Mouse (Mus musculus) cerebral cortex, adult 2 months (tissue): Measurements from ENCODE around the gene Prkce.

Source experiments
- WGBS: fragments of 180-500 bp; shearing (Covaris S2); methylation state at CpG from one replicate; pipeline ENCODE4 v1.1.7; 2018; 5-methylcytosine and 5-hydroxymethylcytosine counted together

Prkce gene

DNA sequence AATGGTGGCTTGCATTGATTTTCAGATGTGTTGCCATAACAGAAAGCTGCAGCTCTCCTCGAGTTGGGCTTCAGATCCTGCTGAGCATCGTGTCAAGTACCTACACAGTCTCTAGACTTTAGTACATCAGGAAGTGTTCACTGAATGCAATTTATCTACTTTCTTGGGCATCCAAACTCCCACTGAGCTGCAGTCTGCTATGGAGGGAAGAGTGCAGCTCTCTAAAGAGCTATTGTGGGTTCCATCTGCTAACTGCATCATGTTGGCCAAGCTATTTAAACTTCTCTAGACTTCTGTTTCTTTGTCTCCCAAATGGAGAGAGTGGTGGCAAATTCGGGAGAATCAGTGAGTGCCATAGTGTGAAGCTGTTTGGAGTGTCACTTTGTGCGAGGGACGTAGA lies 349.0 kb downstream of the Prkce start:
- 42% methylated on average over 5 of the region's 5 CpGs for WGBS

GRCm38 (mm10) chr17:86518604-86519003 lies 351.0 kb downstream of the Prkce start:
- WGBS, result 77% methylated on average over 7 of the region's 7 CpGs

GRCm38 (mm10) chr17:86521252-86521651 lies 353.7 kb downstream of the Prkce start:
- WGBS, result 82% methylated on average over 11 of the region's 11 CpGs

GRCm38 (mm10) chr17:86522649-86523048 lies 355.1 kb downstream of the Prkce start:
- 86% methylated on average over 5 of the region's 5 CpGs for WGBS

- WGBS, result 86% methylated on average over 3 of the region's 3 CpGs
These were observed 355.8 kb downstream of the Prkce start for GRCm38 (mm10) chr17:86523374-86523773.

- WGBS, result 95% methylated on average over 10 of the region's 10 CpGs
These were observed 356.3 kb downstream of the Prkce start for GRCm38 (mm10) chr17:86523843-86524242.

DNA sequence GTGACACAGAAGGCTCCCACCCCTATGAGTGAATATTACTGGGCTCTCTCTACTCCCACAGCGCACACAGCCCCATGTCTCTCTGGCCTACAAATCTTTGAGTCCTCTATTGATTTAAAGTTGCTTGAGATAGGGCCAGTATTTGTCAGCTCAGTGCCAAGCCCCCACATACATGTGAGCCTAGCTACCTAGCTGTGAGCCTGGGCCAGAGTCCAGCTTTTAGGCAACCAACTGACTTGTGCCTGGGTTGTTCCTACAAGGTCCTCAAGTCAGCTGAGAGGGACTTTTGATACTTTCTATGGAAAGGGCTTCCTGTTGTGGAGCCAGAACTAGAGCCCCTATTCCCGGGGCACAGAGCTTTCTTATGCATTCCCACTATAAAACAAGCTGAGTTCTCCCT lies 357.5 kb downstream of the Prkce start:
- 95% methylated on average over 2 of the region's 2 CpGs for WGBS

DNA sequence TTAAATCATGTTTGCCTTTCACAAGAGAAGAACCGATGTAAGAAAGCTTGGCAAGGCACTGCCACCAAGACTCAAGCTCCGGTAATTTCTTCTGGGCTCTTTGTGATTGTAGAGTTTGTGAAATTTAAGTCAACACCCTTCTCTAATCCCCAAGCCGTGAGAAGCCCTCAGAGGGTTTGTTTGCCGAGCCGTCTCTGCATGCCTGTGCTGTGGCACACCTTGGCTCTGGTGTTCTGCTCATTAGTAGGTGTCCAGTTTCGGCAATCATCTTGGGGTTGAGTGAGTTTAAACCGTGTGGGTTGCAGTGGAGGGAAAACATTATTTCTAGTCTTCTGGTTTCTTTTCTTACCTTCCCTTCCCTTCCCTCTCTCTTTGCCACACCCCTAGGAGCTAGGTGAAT lies 358.4 kb downstream of the Prkce start:
- 90% methylated on average over 7 of the region's 7 CpGs for WGBS

DNA sequence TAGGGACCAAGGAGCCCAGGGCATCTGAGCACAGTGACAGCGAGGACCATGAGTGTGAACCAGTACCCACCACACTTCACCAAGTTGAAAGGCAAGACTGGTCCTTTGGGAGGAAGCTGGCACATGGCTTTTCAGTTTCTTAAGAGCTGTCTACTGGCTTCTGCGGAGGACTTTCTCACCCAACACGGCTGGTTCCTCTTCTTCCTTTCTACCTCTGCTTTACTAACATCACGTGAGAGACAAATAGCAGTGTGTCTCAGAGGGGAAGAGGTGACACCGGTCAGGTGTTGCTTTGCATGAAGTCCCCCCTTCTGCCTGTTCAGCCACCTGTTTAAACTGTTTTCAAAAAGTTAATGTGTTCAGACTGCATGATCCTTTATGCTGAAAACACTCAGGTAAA lies 359.7 kb downstream of the Prkce start:
- 87% methylated on average over 5 of the region's 5 CpGs for WGBS

DNA sequence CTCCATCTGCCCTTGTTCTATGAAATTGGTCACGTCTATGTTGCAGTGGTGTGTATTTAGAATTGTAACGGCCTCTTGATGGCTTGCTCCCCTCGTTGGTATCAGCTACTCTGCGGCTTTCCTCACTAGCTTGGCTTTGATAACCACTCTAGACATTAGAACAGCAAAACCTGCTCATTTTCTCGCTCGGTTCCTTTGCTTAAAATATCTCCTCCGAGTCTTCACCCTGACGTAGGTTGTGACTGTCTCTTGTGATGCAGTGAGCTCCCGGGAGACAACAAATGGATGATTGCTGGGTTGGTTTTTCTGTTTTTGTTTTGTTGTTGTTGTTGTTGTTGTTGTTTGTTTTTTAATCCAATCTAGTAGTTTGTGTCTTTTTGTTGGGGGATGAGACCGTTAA lies 361.4 kb downstream of the Prkce start:
- 45% methylated on average over 10 of the region's 10 CpGs for WGBS

DNA sequence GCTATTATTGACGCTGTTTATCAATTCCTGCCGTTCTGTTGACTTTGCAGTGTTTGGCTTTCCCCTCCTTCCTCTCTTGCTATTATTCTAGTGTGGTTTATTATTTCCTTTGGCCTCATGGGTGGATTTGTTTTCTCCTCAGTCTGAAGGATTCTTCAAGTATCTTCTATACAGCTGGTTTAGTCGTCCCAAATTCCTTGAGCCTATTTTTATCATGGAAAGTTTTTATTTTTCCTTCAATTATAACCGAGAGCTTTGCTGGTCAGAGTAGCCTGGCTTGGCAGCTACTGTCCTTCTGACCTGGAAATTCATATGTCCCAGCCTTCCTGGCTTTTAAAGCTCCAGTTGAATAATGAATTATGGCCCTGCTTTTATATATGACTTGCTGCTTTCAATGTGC lies 361.8 kb downstream of the Prkce start:
- WGBS, result 51% methylated on average over 4 of the region's 4 CpGs

DNA sequence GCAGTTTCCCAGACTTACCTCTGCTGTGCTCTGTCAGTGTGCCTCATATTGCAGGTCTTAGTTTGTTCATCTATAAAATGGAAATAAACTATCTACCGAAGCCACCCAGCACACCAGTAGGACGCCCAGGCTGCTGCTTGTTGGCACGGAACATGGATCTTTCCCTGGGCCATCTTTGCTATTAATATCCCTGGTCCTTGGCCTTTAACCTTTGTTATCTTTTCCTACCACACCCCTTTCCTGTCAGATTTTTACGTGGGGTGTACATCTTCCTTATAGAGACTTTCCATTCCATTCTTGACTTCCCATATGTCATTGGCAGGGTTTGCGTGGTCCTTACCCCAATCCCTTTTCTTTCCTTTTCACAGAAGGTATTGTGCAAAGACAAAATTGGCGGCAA lies 363.6 kb downstream of the Prkce start:
- WGBS, result 67% methylated on average over 6 of the region's 6 CpGs

DNA sequence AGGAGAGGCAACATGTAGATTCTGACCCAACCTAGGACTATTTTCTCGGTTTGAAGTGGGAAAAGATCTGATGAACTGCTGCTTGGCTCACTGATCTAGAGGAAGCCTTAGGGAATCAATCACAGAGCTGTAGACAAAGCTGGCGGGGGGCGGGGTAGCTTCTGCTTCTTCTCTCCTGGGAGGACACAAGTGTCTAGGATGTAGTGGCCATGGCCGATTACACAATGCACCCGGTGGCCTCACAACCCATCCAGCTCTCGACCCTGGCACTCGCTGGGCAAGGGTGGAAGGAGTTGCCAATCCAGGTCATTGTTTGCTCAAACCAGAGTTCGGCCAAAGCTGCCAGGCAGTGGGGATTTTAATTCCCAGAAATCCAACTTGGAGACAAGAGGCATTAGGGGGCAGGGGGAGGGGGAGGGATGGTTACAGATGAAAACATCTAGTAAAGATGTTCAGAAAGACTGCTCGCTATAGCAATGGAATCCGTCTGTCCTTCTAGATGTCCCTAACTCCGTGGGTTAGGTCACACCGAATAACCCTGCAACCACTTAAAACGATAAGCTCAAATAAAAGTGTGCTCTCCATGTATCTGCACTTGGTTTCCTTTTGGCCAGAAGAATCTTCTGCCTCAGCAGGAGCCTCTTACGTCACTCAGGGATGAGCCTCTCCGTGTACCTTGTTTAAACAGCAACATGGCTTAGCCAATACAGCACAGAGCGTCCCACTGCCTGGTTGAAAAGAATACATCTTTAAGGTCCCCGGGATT lies 365.4 kb downstream of the Prkce start:
- 78% methylated on average over 17 of the region's 17 CpGs for WGBS

DNA sequence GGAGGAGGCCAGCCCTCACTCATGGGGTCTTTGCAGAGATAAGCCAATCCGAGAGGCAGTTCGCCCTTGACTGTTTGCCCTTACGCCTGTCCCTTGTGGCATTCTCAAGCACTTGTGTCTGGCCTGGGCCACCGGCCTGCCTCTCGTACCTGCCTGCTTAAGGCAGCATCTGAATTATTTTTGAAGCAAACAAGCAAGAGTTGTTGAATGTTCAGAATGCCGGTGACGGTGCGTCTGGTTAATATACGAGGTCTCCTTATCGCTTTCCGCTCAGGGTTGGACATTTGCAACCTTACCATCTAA lies 365.9 kb downstream of the Prkce start:
- WGBS, result 96% methylated on average over 11 of the region's 11 CpGs

GRCm38 (mm10) chr17:86535096-86535495 lies 367.5 kb downstream of the Prkce start:
- 59% methylated on average over 10 of the region's 10 CpGs for WGBS

GRCm38 (mm10) chr17:86535827-86536656 lies 368.5 kb downstream of the Prkce start:
- WGBS, result 18% methylated on average over 22 of the region's 22 CpGs

DNA sequence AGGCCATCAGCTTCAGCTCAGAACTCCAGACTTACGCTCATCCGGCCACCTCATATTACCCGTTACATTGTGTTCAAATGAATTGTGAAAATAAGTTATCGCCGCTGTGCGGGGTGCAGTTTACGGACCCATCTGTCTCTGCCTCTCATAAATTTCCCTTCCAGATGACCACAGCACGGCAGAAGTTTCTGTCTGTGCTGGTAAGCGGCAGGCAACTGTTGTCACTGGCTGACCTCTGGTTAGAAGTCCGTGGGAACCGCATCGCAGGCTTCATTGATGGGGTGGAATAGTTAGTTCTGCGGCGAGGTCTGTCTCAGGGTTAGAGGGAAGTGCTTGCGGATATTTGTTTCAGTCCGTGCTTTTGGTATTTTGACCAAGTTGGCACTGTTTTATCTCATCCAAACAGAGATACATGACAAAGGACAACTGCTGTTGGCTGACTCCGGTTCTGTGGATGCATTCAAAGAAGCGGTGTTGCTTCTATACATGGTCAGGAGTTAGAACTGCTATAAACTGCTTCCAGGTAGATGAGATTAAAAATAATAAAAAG lies 372.4 kb downstream of the Prkce start:
- whole genome bisulfite sequencing, result 90% methylated on average over 18 of the region's 18 CpGs

GRCm38 (mm10) chr17:86546529-86546928 lies 378.9 kb downstream of the Prkce start:
- 51% methylated on average over 7 of the region's 7 CpGs for WGBS

DNA sequence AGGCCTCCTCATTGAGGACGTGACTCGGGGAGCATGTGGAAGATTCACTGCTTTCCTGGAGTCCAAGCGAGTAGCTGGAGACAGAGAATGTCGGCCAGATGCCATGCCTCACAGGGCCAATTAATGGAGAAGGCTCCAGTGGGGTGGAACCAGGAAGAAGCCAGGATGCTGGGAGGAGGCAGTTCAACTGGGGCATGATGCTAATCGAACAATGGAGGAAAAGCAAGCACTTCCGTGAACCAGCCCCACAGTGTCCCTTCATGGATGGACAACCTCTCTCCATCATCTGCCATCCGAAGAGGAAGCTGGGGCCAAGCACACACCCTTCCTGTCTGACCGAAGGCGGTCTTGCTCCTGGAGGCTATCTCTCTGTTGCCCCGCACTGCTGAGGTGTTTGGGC lies 381.5 kb downstream of the Prkce start:
- 85% methylated on average over 10 of the region's 10 CpGs for WGBS

DNA sequence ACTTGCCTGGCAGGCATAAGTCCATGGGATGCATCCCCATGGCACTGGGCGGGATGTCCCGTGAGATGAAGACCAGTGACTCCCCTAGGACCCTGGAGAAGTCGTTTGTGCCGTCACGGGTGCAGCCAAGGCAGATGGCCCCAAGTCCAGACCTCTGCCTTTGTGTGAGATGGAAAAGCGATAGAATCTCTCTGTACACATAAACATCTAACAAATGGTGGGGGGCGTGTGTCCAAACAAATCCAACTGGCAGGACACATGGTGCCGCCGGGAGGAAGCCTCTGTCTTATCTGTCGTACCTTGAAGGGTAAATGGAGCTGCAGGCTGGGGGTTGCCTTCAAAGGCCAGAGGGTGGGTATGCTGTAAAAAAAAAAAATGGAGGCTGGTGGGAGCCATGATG lies 384.0 kb downstream of the Prkce start:
- 86% methylated on average over 10 of the region's 10 CpGs for WGBS

DNA sequence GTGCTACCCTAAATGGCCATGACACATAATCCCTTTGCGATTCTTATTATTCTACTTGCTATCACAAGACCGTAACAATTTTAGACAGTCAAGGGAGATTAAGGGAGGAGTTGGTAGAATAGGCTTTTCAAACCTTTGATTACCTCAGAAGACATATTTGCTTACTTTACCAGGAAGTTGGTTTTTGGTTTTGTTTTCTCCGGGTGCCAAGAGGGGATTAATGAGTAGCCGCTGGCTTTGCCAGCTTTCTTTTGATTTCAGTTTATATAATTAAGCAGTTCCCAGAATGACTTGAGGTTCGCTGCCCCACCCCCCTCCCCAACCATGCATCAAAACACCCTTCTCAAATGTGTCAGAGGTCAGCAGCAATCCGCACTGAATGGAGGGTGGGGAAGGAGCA lies 384.4 kb downstream of the Prkce start:
- 62% methylated on average over 6 of the region's 6 CpGs for WGBS

GRCm38 (mm10) chr17:86559206-86559891 lies 391.8 kb downstream of the Prkce start:
- WGBS, result 81% methylated on average over 15 of the region's 15 CpGs
